Mouse (Mus musculus) MEL (cell line): ENCODE data around the gene Bmper. TPM values are rescaled to one million over a fixed set of nuclear protein-coding genes. Genes with fewer than 3 reads are reported as not detected.

Experiments
- DNase-seq: peaks from one replicate; pipeline ENCODE4 v3.0.0; 2011; ENCODE audit warnings: low read depth, low spot score
- H3K27ac ChIP-seq: 2 replicates; pipeline ENCODE4 v1.5.1; 2012; ENCODE audit warnings: low read depth, mild to moderate bottlenecking, control low read depth, low read length, moderate library complexity; ENCODE audit not compliant: control insufficient read depth
- H3K27me3 ChIP-seq, 2 experiments: fragments of 150-350 bp in 1 of 2; sonication (generic) in 1 of 2; 2 replicates each; pipeline ENCODE4 v1.6.1; 2012; ENCODE audit warnings: low read length in 2 of 2, mild to moderate bottlenecking in 2 of 2, improper control_type of control experiment in 1 of 2, moderate library complexity in 1 of 2; ENCODE audit not compliant: insufficient read depth in 2 of 2, control insufficient read depth in 1 of 2
- H3K36me3 ChIP-seq, 2 experiments: 2 replicates each; pipeline ENCODE4 v1.6.1; 2012 to 2014; ENCODE audit warnings: low read length in 2 of 2, improper control_type of control experiment in 1 of 2, inconsistent platforms in 1 of 2, mild to moderate bottlenecking in 1 of 2; ENCODE audit not compliant: insufficient read depth in 2 of 2, control insufficient read depth in 1 of 2
- H3K4me1 ChIP-seq, 2 experiments: fragments of 150-350 bp in 1 of 2; sonication (generic) in 1 of 2; 2 replicates each; pipeline ENCODE4 v1.6.1; 2012; ENCODE audit warnings: low read length in 2 of 2, improper control_type of control experiment in 1 of 2, mild to moderate bottlenecking in 1 of 2; ENCODE audit not compliant: insufficient read depth in 2 of 2, control insufficient read depth in 1 of 2
- H3K4me3 ChIP-seq, 2 experiments: fragments of 150-350 bp in 1 of 2; sonication (generic) in 1 of 2; 2 replicates each; pipeline ENCODE4 v1.5.1; 2012; ENCODE audit warnings: low read depth in 2 of 2, low read length in 2 of 2, mild to moderate bottlenecking in 2 of 2, moderate library complexity in 2 of 2, control low read depth in 1 of 2, improper control_type of control experiment in 1 of 2; ENCODE audit not compliant: control insufficient read depth in 1 of 2, insufficient read depth in 1 of 2
- H3K79me2 ChIP-seq: 2 replicates; pipeline ENCODE4 v1.6.1; 2012; ENCODE audit warnings: mild to moderate bottlenecking, low read length, moderate library complexity; ENCODE audit not compliant: control insufficient read depth, poor library complexity, insufficient read depth
- H3K9ac ChIP-seq: 2 replicates; pipeline ENCODE4 v1.6.1; 2012; ENCODE audit warnings: low read depth, mild to moderate bottlenecking, control low read depth, low read length, moderate library complexity; ENCODE audit not compliant: control insufficient read depth, poor library complexity, severe bottlenecking
- H3K9me3 ChIP-seq: fragments of 150-350 bp; sonication (generic); replicated peaks from 2 replicates; pipeline ENCODE4 v1.6.1; 2012; ENCODE audit warnings: mild to moderate bottlenecking, low read length, improper control_type of control experiment, moderate library complexity; ENCODE audit not compliant: insufficient read depth
- CHD1 ChIP-seq: IDR thresholded peaks from 2 replicates; pipeline ENCODE4 v1.6.1; 2012; ENCODE audit warnings: low read depth, mild to moderate bottlenecking, inconsistent platforms, low read length, improper control_type of control experiment
- CHD2 ChIP-seq: IDR thresholded peaks from 2 replicates; pipeline ENCODE4 v1.6.1; 2011; ENCODE audit warnings: low read length, improper control_type of control experiment
- ETS1 ChIP-seq: IDR thresholded peaks from 2 replicates; pipeline ENCODE4 v1.6.1; 2012; ENCODE audit warnings: low read depth, mild to moderate bottlenecking, inconsistent platforms, low read length, improper control_type of control experiment, moderate library complexity
- GATA1 ChIP-seq: IDR thresholded peaks from 2 replicates; pipeline ENCODE4 v1.6.1; 2011; ENCODE audit warnings: low read depth, low read length, improper control_type of control experiment
- MAZ ChIP-seq: IDR thresholded peaks from 2 replicates; pipeline ENCODE4 v1.6.1; 2012; ENCODE audit warnings: low read depth, mild to moderate bottlenecking, inconsistent platforms, low read length, improper control_type of control experiment
- MXI1 ChIP-seq: IDR thresholded peaks from 2 replicates; pipeline ENCODE4 v1.6.1; 2011; ENCODE audit warnings: mild to moderate bottlenecking, low read depth, low read length, improper control_type of control experiment
- MYB ChIP-seq: IDR thresholded peaks from 2 replicates; pipeline ENCODE4 v1.6.1; 2011; ENCODE audit warnings: mild to moderate bottlenecking, low read depth, low read length, improper control_type of control experiment
- MYC ChIP-seq: IDR thresholded peaks from 2 replicates; pipeline ENCODE4 v1.6.1; 2011; ENCODE audit warnings: low read depth, mild to moderate bottlenecking, low read length, improper control_type of control experiment, moderate library complexity
- NELFE ChIP-seq: IDR thresholded peaks from 2 replicates; pipeline ENCODE4 v1.6.1; 2011; ENCODE audit warnings: low read depth, low read length, improper control_type of control experiment
- NRF1 ChIP-seq: IDR thresholded peaks from 2 replicates; pipeline ENCODE4 v1.6.1; 2014; ENCODE audit warnings: low read depth, mild to moderate bottlenecking, inconsistent platforms, low read length, improper control_type of control experiment, moderate library complexity; ENCODE audit not compliant: poor library complexity, insufficient read depth, severe bottlenecking
- POLR2AphosphoS2 ChIP-seq: IDR thresholded peaks from 2 replicates; pipeline ENCODE4 v1.6.1; 2011; ENCODE audit warnings: low read length, improper control_type of control experiment
- RAD21 ChIP-seq: IDR thresholded peaks from 2 replicates; pipeline ENCODE4 v1.6.1; 2011; ENCODE audit warnings: mild to moderate bottlenecking, low read depth, low read length, improper control_type of control experiment
- SIN3A ChIP-seq: IDR thresholded peaks from 2 replicates; pipeline ENCODE4 v1.6.1; 2012; ENCODE audit warnings: low read length, improper control_type of control experiment, inconsistent platforms
- TAL1 ChIP-seq: IDR thresholded peaks from 2 replicates; pipeline ENCODE4 v1.6.1; 2012; ENCODE audit warnings: mild to moderate bottlenecking, inconsistent platforms, low read length, moderate library complexity, mixed read lengths
- USF1 ChIP-seq: IDR thresholded peaks from 2 replicates; pipeline ENCODE4 v1.6.1; 2014; ENCODE audit warnings: low read depth, mild to moderate bottlenecking, inconsistent platforms, low read length, improper control_type of control experiment, moderate library complexity
- ZKSCAN1 ChIP-seq: IDR thresholded peaks from 2 replicates; pipeline ENCODE4 v1.6.1; 2012; ENCODE audit warnings: low read depth, mild to moderate bottlenecking, inconsistent platforms, low read length, improper control_type of control experiment, moderate library complexity
- ZMIZ1 ChIP-seq: IDR thresholded peaks from 2 replicates; pipeline ENCODE4 v1.6.1; 2012; ENCODE audit warnings: low read depth, mild to moderate bottlenecking, inconsistent platforms, low read length, improper control_type of control experiment, moderate library complexity
- ZNF384 ChIP-seq: IDR thresholded peaks from 2 replicates; pipeline ENCODE4 v1.6.1; 2012; ENCODE audit warnings: low read depth, mild to moderate bottlenecking, inconsistent platforms, low read length, improper control_type of control experiment
- polyA plus RNA-seq, 2 experiments: library from polyadenylated mRNA; stranded (reverse) in 1 of 2; unstranded in 1 of 2; fragments of >175 nt in 1 of 2; fragments of >200 nt in 1 of 2; gene quantifications; 2 replicates each; pipeline versions ENCODE4 v1.2.1 to v1.2.4; 2012; ENCODE audit warnings: low replicate concordance in 2 of 2, low read depth in 1 of 2; ENCODE audit not compliant: insufficient read length in 2 of 2, insufficient read depth in 1 of 2, missing spikeins in 1 of 2
- total RNA-seq: library from RNA; depleted of rRNA; stranded (reverse); fragments of 300-350 nt; gene quantifications from 2 replicates; pipeline ENCODE4 v1.2.3, GENCODE M21; 2012

Gene Bmper
- total and polyA plus RNA-seq, 3 experiments = not detected

GRCm38 (mm10) chr9:23488265-23488664 lies 265.4 kb downstream of the Bmper start:
- H3K4me3 ChIP-seq = no peak overlapping the region
- H3K9me3 ChIP-seq = no peaks in the 10 kb centered on the region; the same call in 1 of the 2 replicates
- no peak for DNase-seq
- TF ChIP-seq SIN3A (no peak), ZNF384 (no peak), ETS1 (no peak), TAL1 (no peak), MXI1 (no peak), MYB (no peak), MYC (no peak), ZMIZ1 (no peak), MAZ (no peak), NRF1 (no peak), ZKSCAN1 (no peak), GATA1 (no peak), USF1 (no peak), CHD2 (no peak), POLR2AphosphoS2 (no peak)
- no peak overlapping the region for H3K9ac ChIP-seq
- H3K27me3 ChIP-seq = no peaks in the 10 kb centered on the region
- H3K36me3 ChIP-seq = no peaks in the 10 kb centered on the region
- H3K27ac ChIP-seq = no peak overlapping the region
- no peaks in the 10 kb centered on the region for H3K4me1 ChIP-seq
- H3K79me2 ChIP-seq = no peaks in the 10 kb centered on the region

GRCm38 (mm10) chr9:23495400-23495799 lies 272.5 kb downstream of the Bmper start:
- no peaks in the 10 kb centered on the region for H3K9me3 ChIP-seq
- no peaks in the 10 kb centered on the region for H3K27me3 ChIP-seq
- H3K79me2 ChIP-seq = no peaks in the 10 kb centered on the region
- DNase-seq = no peak
- no peak overlapping the region for H3K9ac ChIP-seq
- no peaks in the 10 kb centered on the region for H3K36me3 ChIP-seq
- no peak overlapping the region for H3K4me3 ChIP-seq
- no peaks in the 10 kb centered on the region for H3K4me1 ChIP-seq
- H3K27ac ChIP-seq = no peak overlapping the region
- no peak for TF ChIP-seq GATA1
- TF ChIP-seq ZNF384 = no peak
- no peak for TF ChIP-seq CHD1
- no peak for TF ChIP-seq NELFE
- TF ChIP-seq RAD21 = no peak
- TF ChIP-seq, all 39 proteins: peak for 0
